Mouse (Mus musculus) kidney, postnatal 25 days (tissue): Measurements from ENCODE around the gene Gnao1.

ENCODE experiments used
- DNase-seq, 2 experiments: peaks; one replicate each; pipeline ENCODE4 v3.0.0; 2021; ENCODE audit warnings: mixed read lengths in 2 of 2

The Gnao1 gene

GRCm38 (mm10) chr8:93902040-93902439 is 92.3 kb downstream of the Gnao1 start:
- DNase-seq, result no peak

- DNase-seq, result no peak
Measured at GRCm38 (mm10) chr8:93906961-93907360, 97.2 kb downstream of the Gnao1 start.

GRCm38 (mm10) chr8:93907987-93908441 is 98.2 kb downstream of the Gnao1 start:
- no peak for DNase-seq

- no peak for DNase-seq
Measured at GRCm38 (mm10) chr8:93908546-93908945, 98.8 kb downstream of the Gnao1 start.

GRCm38 (mm10) chr8:93911715-93912555 is 102.2 kb downstream of the Gnao1 start:
- no peak for DNase-seq

- DNase-seq, result peak; percentile 16 to 51
Measured at GRCm38 (mm10) chr8:93917859-93918421, 108.2 kb downstream of the Gnao1 start.

- DNase-seq, result no peak
Measured at GRCm38 (mm10) chr8:93918580-93918979, 108.8 kb downstream of the Gnao1 start.

- DNase-seq, result no peak
Measured at GRCm38 (mm10) chr8:93919422-93919821, 109.7 kb downstream of the Gnao1 start.

- DNase-seq, result no peak
Measured at GRCm38 (mm10) chr8:93919916-93920589, 110.3 kb downstream of the Gnao1 start.

- DNase-seq, result no peak
Measured at GRCm38 (mm10) chr8:93920590-93920948, 110.8 kb downstream of the Gnao1 start.

- DNase-seq, result no peak
Measured at GRCm38 (mm10) chr8:93923897-93924334, 114.2 kb downstream of the Gnao1 start.

- no peak for DNase-seq
Measured at GRCm38 (mm10) chr8:93925513-93925912, 115.7 kb downstream of the Gnao1 start.

GRCm38 (mm10) chr8:93929233-93929632 is 119.5 kb downstream of the Gnao1 start:
- DNase-seq, result no peak

- DNase-seq, result no peak
Measured at GRCm38 (mm10) chr8:93931336-93931735, 121.6 kb downstream of the Gnao1 start.

- peak; percentile 73 to 75 for DNase-seq
Measured at GRCm38 (mm10) chr8:93932873-93933272, 123.1 kb downstream of the Gnao1 start.

- no peak for DNase-seq
Measured at GRCm38 (mm10) chr8:93933288-93933687, 123.5 kb downstream of the Gnao1 start.

- DNase-seq, result no peak
Measured at GRCm38 (mm10) chr8:93938193-93938592, 128.4 kb downstream of the Gnao1 start.

- DNase-seq, result no peak
Measured at GRCm38 (mm10) chr8:93940542-93941423, 131.0 kb downstream of the Gnao1 start.

GRCm38 (mm10) chr8:93941636-93942054 is 131.9 kb downstream of the Gnao1 start:
- no peak for DNase-seq

- no peak for DNase-seq
Measured at GRCm38 (mm10) chr8:93945781-93946180, 136.0 kb downstream of the Gnao1 start.

- DNase-seq, result no peak
Measured at GRCm38 (mm10) chr8:93946397-93946796, 136.6 kb downstream of the Gnao1 start.

- DNase-seq, result no peak
Measured at GRCm38 (mm10) chr8:93950133-93950532, 140.4 kb downstream of the Gnao1 start.

GRCm38 (mm10) chr8:93952511-93952910 is 142.7 kb downstream of the Gnao1 start:
- DNase-seq, result no peak
